Mouse (Mus musculus): Measurements from ENCODE around the gene Poldip2. TPM values are rescaled to one million over a fixed set of nuclear protein-coding genes. Genes with fewer than 3 reads are reported as not detected.
A peak's percentile ranks its signal among the peaks of the same experiment; 100 is the strongest.

The Poldip2 gene
- polyA plus RNA-seq, 1 experiment: not detected

- H3K27ac ChIP-seq (ENCODE audit: insufficient read depth, low read depth, low read length): peak within 1 kb of the TSS; percentile 91
- H3K4me1 ChIP-seq (ENCODE audit: control insufficient read depth, insufficient read depth, low read length): peaks cover 5% of the 10 kb centered on the region
- TF ChIP-seq POLR2A (IDR thresholded peaks at IDR 0.05; ENCODE audit: insufficient read depth, low read depth, low read length): no peak
- TF ChIP-seq CTCF (IDR thresholded peaks at IDR 0.05; ENCODE audit: insufficient read depth, low read depth, low read length): no peak
- WGBS: 72% methylated on average over 7 of the region's 7 CpGs
- H3K4me3 ChIP-seq (ENCODE audit: insufficient read depth, low read depth, low read length): peak within 1 kb of the TSS; percentile 91
Observed at GRCm38 (mm10) chr11:78499004-78499403, 13.0 kb upstream of the Poldip2 start, which contains the start of gene Vtn. TSS of gene Vtn (plus strand) at chr11:78499091.

GRCm38 (mm10) chr11:78499543-78499942 is 12.4 kb upstream of the Poldip2 start:
- TF ChIP-seq POLR2A (IDR thresholded peaks at IDR 0.05; ENCODE audit: insufficient read depth, low read depth, low read length): no peak
- no peak for TF ChIP-seq CTCF (IDR thresholded peaks at IDR 0.05; ENCODE audit: insufficient read depth, low read depth, low read length)
- H3K4me1 ChIP-seq (ENCODE audit: control insufficient read depth, insufficient read depth, low read length): peaks cover 3% of the 10 kb centered on the region
- H3K27ac ChIP-seq (ENCODE audit: insufficient read depth, low read depth, low read length): no peak overlapping the region
- WGBS: 56% methylated on average over 16 of the region's 16 CpGs
- H3K4me3 ChIP-seq (ENCODE audit: insufficient read depth, low read depth, low read length): peak overlapping the region; percentile 24; the same call in 1 of the 2 replicates

GRCm38 (mm10) chr11:78500623-78501202 is 11.3 kb upstream of the Poldip2 start:
- WGBS: 75% methylated on average over 9 of the region's 9 CpGs
- Histone ChIP-seq H3K27ac (ENCODE audit: insufficient read depth, low read depth, low read length) (no peak overlapping the region), H3K4me1 (ENCODE audit: control insufficient read depth, insufficient read depth, low read length) (peaks cover 2% of the 10 kb centered on the region), H3K4me3 (ENCODE audit: insufficient read depth, low read depth, low read length) (peak overlapping the region; percentile 8; the same call in 1 of the 2 replicates)
- TF ChIP-seq CTCF (IDR thresholded peaks at IDR 0.05; ENCODE audit: insufficient read depth, low read depth, low read length) (no peak), POLR2A (IDR thresholded peaks at IDR 0.05; ENCODE audit: insufficient read depth, low read depth, low read length) (no peak)

- Histone ChIP-seq H3K4me1 (ENCODE audit: control insufficient read depth, insufficient read depth, low read length) (no peaks in the 10 kb centered on the region), H3K4me3 (ENCODE audit: insufficient read depth, low read depth, low read length) (no peak overlapping the region), H3K27ac (ENCODE audit: insufficient read depth, low read depth, low read length) (no peak overlapping the region)
- TF ChIP-seq POLR2A (IDR thresholded peaks at IDR 0.05; ENCODE audit: insufficient read depth, low read depth, low read length) (no peak), CTCF (IDR thresholded peaks at IDR 0.05; ENCODE audit: insufficient read depth, low read depth, low read length) (no peak)
- 80% methylated on average over 20 of the region's 20 CpGs for WGBS
Observed at GRCm38 (mm10) chr11:78501529-78501928, 10.5 kb upstream of the Poldip2 start.

- no peak for TF ChIP-seq CTCF (IDR thresholded peaks at IDR 0.05; ENCODE audit: insufficient read depth, low read depth, low read length)
- TF ChIP-seq POLR2A (IDR thresholded peaks at IDR 0.05; ENCODE audit: insufficient read depth, low read depth, low read length): no peak
- no peaks in the 10 kb centered on the region for H3K4me1 ChIP-seq (ENCODE audit: control insufficient read depth, insufficient read depth, low read length)
- WGBS: 59% methylated on average over 7 of the region's 7 CpGs
- no peak within 1 kb of the TSS for H3K4me3 ChIP-seq (ENCODE audit: insufficient read depth, low read depth, low read length)
- no peak within 1 kb of the TSS for H3K27ac ChIP-seq (ENCODE audit: insufficient read depth, low read depth, low read length)
Observed at GRCm38 (mm10) chr11:78502909-78503650, 8.9 kb upstream of the Poldip2 start, which contains the start of gene Sebox. TSS of gene Sebox (plus strand) at chr11:78503447.

GRCm38 (mm10) chr11:78505430-78505829 is 6.6 kb upstream of the Poldip2 start:
- Histone ChIP-seq H3K27ac (ENCODE audit: insufficient read depth, low read depth, low read length) (no peak overlapping the region), H3K4me3 (ENCODE audit: insufficient read depth, low read depth, low read length) (no peak overlapping the region), H3K4me1 (ENCODE audit: control insufficient read depth, insufficient read depth, low read length) (no peaks in the 10 kb centered on the region)
- 78% methylated on average over 3 of the region's 3 CpGs for WGBS
- TF ChIP-seq POLR2A (IDR thresholded peaks at IDR 0.05; ENCODE audit: insufficient read depth, low read depth, low read length) (no peak), CTCF (IDR thresholded peaks at IDR 0.05; ENCODE audit: insufficient read depth, low read depth, low read length) (no peak)

- H3K4me3 ChIP-seq (ENCODE audit: insufficient read depth, low read depth, low read length): no peak overlapping the region
- no peaks in the 10 kb centered on the region for H3K4me1 ChIP-seq (ENCODE audit: control insufficient read depth, insufficient read depth, low read length)
- 80% methylated on average over 5 of the region's 5 CpGs for WGBS
- TF ChIP-seq POLR2A (IDR thresholded peaks at IDR 0.05; ENCODE audit: insufficient read depth, low read depth, low read length): no peak
- H3K27ac ChIP-seq (ENCODE audit: insufficient read depth, low read depth, low read length): no peak overlapping the region
Observed at GRCm38 (mm10) chr11:78509148-78509547, 2.8 kb upstream of the Poldip2 start.

- WGBS: 43% methylated on average over 3 of the region's 3 CpGs
- H3K27ac ChIP-seq (ENCODE audit: insufficient read depth, low read depth, low read length): no peak overlapping the region
- H3K4me3 ChIP-seq (ENCODE audit: insufficient read depth, low read depth, low read length): no peak overlapping the region
- H3K4me1 ChIP-seq (ENCODE audit: control insufficient read depth, insufficient read depth, low read length): no peaks in the 10 kb centered on the region
- TF ChIP-seq POLR2A (IDR thresholded peaks at IDR 0.05; ENCODE audit: insufficient read depth, low read depth, low read length) (no peak), CTCF (IDR thresholded peaks at IDR 0.05; ENCODE audit: insufficient read depth, low read depth, low read length) (no peak)
Observed at GRCm38 (mm10) chr11:78513106-78513790, 1.3 kb downstream of the Poldip2 start.

Measured in olfactory bulb, adult 2 months (tissue).